Mouse (Mus musculus) spleen, adult 2 months (tissue): ENCODE data around the gene Pnpla5. TPM values are rescaled to one million over a fixed set of nuclear protein-coding genes. Genes with fewer than 3 reads are reported as not detected.
"Not testable (repeated sequence)": the region's sequence is repeated elsewhere in the genome, so short reads cannot be mapped to it uniquely, and the experiment has no call there.

ENCODE experiments used
- DNase-seq, 2 experiments: peaks; one replicate each; pipeline versions ENCODE4 v3.0.0 to v3.0.0-alpha.2; 2012 to 2021; ENCODE audit warnings: low spot score in 2 of 2, low read depth in 1 of 2
- H3K27ac ChIP-seq: fragments of 200-500 bp; 2 replicates; pipeline ENCODE4 v1.5.1; 2012; ENCODE audit warnings: low read length, inconsistent platforms; ENCODE audit not compliant: insufficient read depth
- H3K27me3 ChIP-seq: fragments of 200-500 bp; 2 replicates; pipeline ENCODE4 v1.6.1; 2012; ENCODE audit warnings: mild to moderate bottlenecking, moderate library complexity, low read length, inconsistent platforms; ENCODE audit not compliant: control insufficient read depth, insufficient read depth
- H3K36me3 ChIP-seq: fragments of 200-500 bp; 2 replicates; pipeline ENCODE4 v1.6.1; 2012; ENCODE audit warnings: mild to moderate bottlenecking, low read length, inconsistent platforms; ENCODE audit not compliant: control insufficient read depth, insufficient read depth
- H3K4me1 ChIP-seq: fragments of 200-500 bp; 2 replicates; pipeline ENCODE4 v1.6.1; 2011; ENCODE audit warnings: inconsistent platforms; ENCODE audit not compliant: control insufficient read depth, insufficient read depth, insufficient read length
- H3K4me3 ChIP-seq: fragments of 200-500 bp; 2 replicates; pipeline ENCODE4 v1.5.1; 2011; ENCODE audit warnings: mild to moderate bottlenecking, inconsistent platforms; ENCODE audit not compliant: insufficient read depth, insufficient read length; ENCODE audit errors: extremely low read depth
- CTCF ChIP-seq: fragments of 200-500 bp; IDR thresholded peaks from 2 replicates; pipeline ENCODE4 v1.5.1; 2011; ENCODE audit warnings: mild to moderate bottlenecking, inconsistent platforms; ENCODE audit not compliant: insufficient read depth, insufficient read length, insufficient replicate concordance; ENCODE audit errors: extremely low read depth
- POLR2A ChIP-seq: fragments of 200-500 bp; IDR thresholded peaks from 2 replicates; pipeline ENCODE4 v1.6.1; 2011; ENCODE audit warnings: low read depth, low read length, inconsistent platforms
- WGBS: fragments of 180-500 bp; shearing (Covaris S2); methylation state at CpG from one replicate; pipeline ENCODE4 v1.1.7; 2018; 5-methylcytosine and 5-hydroxymethylcytosine counted together
- polyA plus RNA-seq: library from polyadenylated mRNA; depleted of rRNA; stranded (reverse); fragments of >200 nt; gene quantifications from 2 replicates; pipeline ENCODE4 v1.2.3, GENCODE M21; 2012

Pnpla5 gene
- polyA plus RNA-seq, 1 experiment: not detected

GRCm38 (mm10) chr15:84161871-84162270 is 38.9 kb upstream of the Pnpla5 start:
- Histone ChIP-seq H3K27me3 (no peaks in the 10 kb centered on the region), H3K4me3 (no peak overlapping the region), H3K27ac (no peak overlapping the region), H3K4me1 (no peaks in the 10 kb centered on the region), H3K36me3 (no peaks in the 10 kb centered on the region)
- TF ChIP-seq CTCF: no peak
- no peak for TF ChIP-seq POLR2A
- 84% methylated on average over 6 of the region's 6 CpGs for WGBS
- DNase-seq: no peak

DNA sequence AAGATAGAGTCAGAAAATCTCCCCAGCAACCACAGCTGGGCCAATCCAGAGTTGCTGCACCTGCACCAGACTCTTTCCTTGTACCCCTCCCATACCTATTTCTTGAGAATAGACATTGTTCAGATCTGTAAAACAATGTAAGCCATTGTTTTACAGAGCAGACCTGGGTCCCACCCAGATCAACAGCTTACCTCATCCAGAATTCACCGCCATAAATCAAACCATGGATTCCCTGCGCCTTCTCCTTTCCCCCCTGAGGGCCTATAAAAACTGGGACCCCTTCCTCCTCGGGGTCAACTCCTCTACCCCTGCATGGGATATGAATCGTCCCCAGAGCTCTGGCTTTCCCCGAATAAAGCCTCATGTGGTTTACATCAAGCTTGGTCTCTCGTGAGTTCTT is 34.6 kb upstream of the Pnpla5 start:
- WGBS: 93% methylated on average over 6 of the region's 6 CpGs
- H3K27me3 ChIP-seq, H3K4me3 ChIP-seq, H3K36me3 ChIP-seq, DNase-seq, H3K4me1 ChIP-seq, H3K27ac ChIP-seq: not testable (repeated sequence)

GRCm38 (mm10) chr15:84156158-84156557 is 33.2 kb upstream of the Pnpla5 start:
- Histone ChIP-seq H3K27me3 (no peaks in the 10 kb centered on the region), H3K36me3 (no peaks in the 10 kb centered on the region), H3K4me3 (no peak overlapping the region), H3K27ac (no peak overlapping the region), H3K4me1 (no peaks in the 10 kb centered on the region)
- WGBS: 87% methylated on average over 2 of the region's 2 CpGs
- no peak for TF ChIP-seq CTCF
- TF ChIP-seq POLR2A: no peak
- no peak for DNase-seq

- H3K27ac ChIP-seq: no peak overlapping the region
- no peak overlapping the region for H3K4me3 ChIP-seq
- DNase-seq: no peak
- 86% methylated on average over 5 of the region's 5 CpGs for WGBS
- H3K36me3 ChIP-seq: no peaks in the 10 kb centered on the region
- TF ChIP-seq CTCF (no peak), POLR2A (no peak)
- no peaks in the 10 kb centered on the region for H3K27me3 ChIP-seq
- no peaks in the 10 kb centered on the region for H3K4me1 ChIP-seq
These were observed 18.0 kb upstream of the Pnpla5 start for GRCm38 (mm10) chr15:84140929-84141328.

- H3K4me1 ChIP-seq: no peaks in the 10 kb centered on the region
- H3K4me3 ChIP-seq: no peak overlapping the region
- WGBS: 71% methylated on average over 3 of the region's 3 CpGs
- TF ChIP-seq CTCF (no peak), POLR2A (no peak)
- H3K27me3 ChIP-seq: no peaks in the 10 kb centered on the region
- H3K36me3 ChIP-seq: no peaks in the 10 kb centered on the region
- DNase-seq: no peak
- no peak overlapping the region for H3K27ac ChIP-seq
These were observed 17.1 kb upstream of the Pnpla5 start for GRCm38 (mm10) chr15:84140109-84140508.

DNA sequence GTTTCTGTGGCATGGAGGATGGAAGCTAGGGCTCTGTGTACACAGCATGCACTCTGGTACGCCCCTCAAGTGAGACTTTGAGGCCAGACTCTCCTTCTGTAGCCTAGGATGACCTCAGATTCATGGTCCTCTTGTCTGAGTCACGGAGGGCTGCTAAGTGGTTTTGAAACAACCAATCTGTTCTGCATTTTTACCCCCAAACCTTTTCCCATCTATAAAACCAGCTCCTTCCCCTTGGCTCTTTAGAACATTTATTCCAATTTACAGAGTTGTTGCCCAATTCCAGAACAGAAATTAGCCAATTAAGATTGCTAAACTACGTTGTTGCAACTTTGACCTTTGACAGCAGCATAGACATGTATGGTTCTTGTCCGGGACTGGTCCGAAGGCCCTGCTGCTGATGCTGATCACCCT is 16.6 kb upstream of the Pnpla5 start:
- Histone ChIP-seq H3K4me3 (no peak overlapping the region), H3K27me3 (no peaks in the 10 kb centered on the region), H3K27ac (no peak overlapping the region), H3K36me3 (no peaks in the 10 kb centered on the region), H3K4me1 (no peaks in the 10 kb centered on the region)
- no peak for DNase-seq
- WGBS: 80% methylated on average over 5 of the region's 5 CpGs
- no peak for TF ChIP-seq CTCF
- no peak for TF ChIP-seq POLR2A

GRCm38 (mm10) chr15:84136473-84137415 is 13.8 kb upstream of the Pnpla5 start:
- TF ChIP-seq CTCF (no peak), POLR2A (no peak)
- Histone ChIP-seq H3K36me3 (no peaks in the 10 kb centered on the region), H3K4me1 (no peaks in the 10 kb centered on the region), H3K4me3 (no peak overlapping the region), H3K27ac (no peak overlapping the region), H3K27me3 (no peaks in the 10 kb centered on the region)
- DNase-seq: no peak
- 60% methylated on average over 12 of the region's 12 CpGs for WGBS
